Mouse (Mus musculus) stomach, embryonic 15.5 days (tissue): ENCODE results near the gene Cited4. TPM values are rescaled to one million over a fixed set of nuclear protein-coding genes. Genes with fewer than 3 reads are reported as not detected.

Experiments
- ATAC-seq: fragments of 200-750 bp; cut with Nextera tagmentation; 2 replicates; pipeline ENCODE4 v1.8.0; 2017; ENCODE audit warnings: low read depth, moderate number of reproducible peaks, moderate TSS enrichment; ENCODE audit not compliant: insufficient read depth, low FRiP score
- H3K27ac ChIP-seq: fragments of 300-500 bp; sonication (generic); 2 replicates; pipeline ENCODE4 v1.5.1; 2015; ENCODE audit warnings: mild to moderate bottlenecking, inconsistent platforms
- H3K27me3 ChIP-seq: fragments of 300-500 bp; sonication (generic); replicated peaks from 2 replicates; pipeline ENCODE4 v1.6.1; 2015; ENCODE audit warnings: inconsistent platforms
- H3K36me3 ChIP-seq: fragments of 300-500 bp; sonication (generic); 2 replicates; pipeline ENCODE4 v1.6.1; 2015; ENCODE audit warnings: inconsistent platforms
- H3K4me1 ChIP-seq: fragments of 300-500 bp; sonication (generic); 2 replicates; pipeline ENCODE4 v1.6.1; 2015; ENCODE audit warnings: inconsistent platforms
- H3K4me2 ChIP-seq: fragments of 300-500 bp; sonication (generic); 2 replicates; pipeline ENCODE4 v1.6.1; 2015; ENCODE audit warnings: mild to moderate bottlenecking, inconsistent platforms
- H3K4me3 ChIP-seq: fragments of 300-500 bp; sonication (generic); replicated peaks from 2 replicates; pipeline ENCODE4 v1.5.1; 2015; ENCODE audit warnings: inconsistent platforms
- H3K9ac ChIP-seq: fragments of 300-500 bp; sonication (generic); 2 replicates; pipeline ENCODE4 v1.6.1; 2015; ENCODE audit warnings: inconsistent platforms
- H3K9me3 ChIP-seq: fragments of 300-500 bp; sonication (generic); 2 replicates; pipeline ENCODE4 v1.6.1; 2016; ENCODE audit warnings: inconsistent platforms
- WGBS: fragments of 180-500 bp; shearing (Covaris S2); methylation state at CpG from one replicate; pipeline ENCODE4 v1.1.7; 2015; 5-methylcytosine and 5-hydroxymethylcytosine counted together
- polyA plus RNA-seq: library from polyadenylated mRNA; unstranded; fragments of >200 nt; fragmentation: Nextera tagmentation; extraction: Ambion mirVana; gene quantifications from 2 replicates; pipeline ENCODE4 v1.2.1, GENCODE M21; 2015

Cited4 gene
- polyA plus RNA-seq, 1 experiment from 2014 or later: 13.2 TPM

- Histone ChIP-seq H3K4me3 (no peak overlapping the region), H3K27ac (no peak overlapping the region), H3K36me3 (no peaks in the 10 kb centered on the region), H3K4me2 (no peak overlapping the region), H3K4me1 (peaks cover 9% of the 10 kb centered on the region), H3K9ac (no peak overlapping the region), H3K27me3 (peaks cover 6% of the 10 kb centered on the region; the same call in 1 of the 2 replicates), H3K9me3 (no peaks in the 10 kb centered on the region)
- ATAC-seq: no peak
- WGBS: 63% methylated on average over 2 of the region's 2 CpGs
Observed at GRCm38 (mm10) chr4:120664601-120665000, 1.8 kb upstream of the Cited4 start.

- no peaks in the 10 kb centered on the region for H3K9me3 ChIP-seq
- ATAC-seq: peak; percentile 32; the same call in 1 of the 2 replicates
- H3K4me2 ChIP-seq: no peak overlapping the region
- H3K27ac ChIP-seq: no peak overlapping the region
- no peak overlapping the region for H3K9ac ChIP-seq
- WGBS: 42% methylated on average over 4 of the region's 4 CpGs
- peaks cover 6% of the 10 kb centered on the region; the same call in 1 of the 2 replicates for H3K27me3 ChIP-seq
- peaks cover 9% of the 10 kb centered on the region for H3K4me1 ChIP-seq
- H3K36me3 ChIP-seq: no peaks in the 10 kb centered on the region
- no peak overlapping the region for H3K4me3 ChIP-seq
Observed at GRCm38 (mm10) chr4:120665144-120665700, 1.1 kb upstream of the Cited4 start.

- Histone ChIP-seq H3K36me3 (no peaks in the 10 kb centered on the region), H3K27ac (no peak overlapping the region), H3K4me2 (peak overlapping the region; percentile 100; the same call in 1 of the 2 replicates), H3K9ac (no peak overlapping the region), H3K4me1 (peaks cover 9% of the 10 kb centered on the region), H3K27me3 (peaks cover 6% of the 10 kb centered on the region; the same call in 1 of the 2 replicates), H3K4me3 (no peak overlapping the region), H3K9me3 (no peaks in the 10 kb centered on the region)
- no peak for ATAC-seq
- 60% methylated on average over 7 of the region's 7 CpGs for WGBS
Observed at GRCm38 (mm10) chr4:120665782-120666181, 590 bp upstream of the Cited4 start.

- H3K9ac ChIP-seq: peak overlapping the region; percentile 44
- WGBS: under 1% methylated on average over 50 of the region's 50 CpGs
- peak overlapping the region; percentile 57 for H3K4me3 ChIP-seq
- peak overlapping the region; percentile 100 for H3K4me2 ChIP-seq
- H3K4me1 ChIP-seq: peaks cover 9% of the 10 kb centered on the region
- 0 out of 2 replicates have a peak overlapping the region, but pooled peaks have one; percentile 11 for H3K27ac ChIP-seq
- ATAC-seq: peak; percentile 29; the same call in 1 of the 2 replicates
- H3K36me3 ChIP-seq: no peaks in the 10 kb centered on the region
- peaks cover 6% of the 10 kb centered on the region; the same call in 1 of the 2 replicates for H3K27me3 ChIP-seq
- no peaks in the 10 kb centered on the region for H3K9me3 ChIP-seq
Observed at GRCm38 (mm10) chr4:120667045-120667501, 701 bp downstream of the Cited4 start.

- Histone ChIP-seq H3K9me3 (no peaks in the 10 kb centered on the region), H3K27me3 (peaks cover 6% of the 10 kb centered on the region; the same call in 1 of the 2 replicates), H3K36me3 (no peaks in the 10 kb centered on the region), H3K4me3 (peak overlapping the region; percentile 57), H3K4me2 (peak overlapping the region; percentile 100), H3K27ac (no peak overlapping the region), H3K9ac (peak overlapping the region; percentile 44), H3K4me1 (peaks cover 9% of the 10 kb centered on the region)
- ATAC-seq: no peak
- WGBS: 22% methylated on average over 10 of the region's 10 CpGs
Observed at GRCm38 (mm10) chr4:120667555-120667954, 1.2 kb downstream of the Cited4 start.

GRCm38 (mm10) chr4:120668551-120668950 is 2.2 kb downstream of the Cited4 start:
- H3K4me3 ChIP-seq: no peak overlapping the region
- peaks cover 6% of the 10 kb centered on the region; the same call in 1 of the 2 replicates for H3K27me3 ChIP-seq
- peaks cover 9% of the 10 kb centered on the region for H3K4me1 ChIP-seq
- H3K9me3 ChIP-seq: no peaks in the 10 kb centered on the region
- no peak overlapping the region for H3K27ac ChIP-seq
- no peak overlapping the region for H3K9ac ChIP-seq
- no peak overlapping the region for H3K4me2 ChIP-seq
- 86% methylated on average over 4 of the region's 4 CpGs for whole genome bisulfite sequencing
- H3K36me3 ChIP-seq: no peaks in the 10 kb centered on the region
- no peak for ATAC-seq

- Histone ChIP-seq H3K9me3 (no peaks in the 10 kb centered on the region), H3K27me3 (peaks cover 6% of the 10 kb centered on the region; the same call in 1 of the 2 replicates), H3K27ac (no peak overlapping the region), H3K4me2 (no peak overlapping the region), H3K36me3 (no peaks in the 10 kb centered on the region), H3K9ac (no peak overlapping the region), H3K4me1 (peaks cover 9% of the 10 kb centered on the region), H3K4me3 (no peak overlapping the region)
- no peak for ATAC-seq
- 65% methylated on average over 5 of the region's 5 CpGs for WGBS
Observed at GRCm38 (mm10) chr4:120669585-120669984, 3.2 kb downstream of the Cited4 start.

- WGBS: 60% methylated on average over 12 of the region's 12 CpGs
Observed at GRCm38 (mm10) chr4:120671046-120671445, 4.7 kb downstream of the Cited4 start.

GRCm38 (mm10) chr4:120673606-120674005 is 7.2 kb downstream of the Cited4 start:
- Histone ChIP-seq H3K4me2 (no peak overlapping the region), H3K27ac (no peak overlapping the region), H3K4me1 (no peaks in the 10 kb centered on the region), H3K4me3 (no peak overlapping the region), H3K36me3 (no peaks in the 10 kb centered on the region), H3K27me3 (peaks cover 2% of the 10 kb centered on the region; the same call in 1 of the 2 replicates), H3K9ac (no peak overlapping the region), H3K9me3 (no peaks in the 10 kb centered on the region)
- WGBS: 80% methylated on average over 3 of the region's 3 CpGs
- ATAC-seq: no peak

More at GRCm38 (mm10) chr4:120671046-120671445, 4.7 kb downstream of the Cited4 start:
- H3K9ac ChIP-seq: no peak overlapping the region
- H3K27me3 ChIP-seq: peaks cover 6% of the 10 kb centered on the region; the same call in 1 of the 2 replicates
- H3K4me1 ChIP-seq: peaks cover 9% of the 10 kb centered on the region
- no peaks in the 10 kb centered on the region for H3K9me3 ChIP-seq
- H3K4me2 ChIP-seq: no peak overlapping the region
- no peaks in the 10 kb centered on the region for H3K36me3 ChIP-seq
- H3K4me3 ChIP-seq: no peak overlapping the region
- no peak for ATAC-seq
- no peak overlapping the region for H3K27ac ChIP-seq

- H3K4me3 ChIP-seq: no peak overlapping the region
- no peaks in the 10 kb centered on the region for H3K36me3 ChIP-seq
- H3K4me1 ChIP-seq: no peaks in the 10 kb centered on the region
- no peak overlapping the region for H3K4me2 ChIP-seq
- 60% methylated on average over 8 of the region's 8 CpGs for WGBS
- no peaks in the 10 kb centered on the region for H3K27me3 ChIP-seq
- no peak overlapping the region for H3K9ac ChIP-seq
- ATAC-seq: peak; percentile 93
- H3K27ac ChIP-seq: no peak overlapping the region
- H3K9me3 ChIP-seq: no peaks in the 10 kb centered on the region
Observed at GRCm38 (mm10) chr4:120674775-120675451, 8.5 kb downstream of the Cited4 start.

- H3K4me3 ChIP-seq: no peak overlapping the region
- 55% methylated on average over 2 of the region's 2 CpGs for WGBS
- H3K36me3 ChIP-seq: no peaks in the 10 kb centered on the region
- ATAC-seq: peak; percentile 77
- H3K27me3 ChIP-seq: no peaks in the 10 kb centered on the region
- H3K9ac ChIP-seq: no peak overlapping the region
- H3K9me3 ChIP-seq: no peaks in the 10 kb centered on the region
- H3K27ac ChIP-seq: no peak overlapping the region
- no peak overlapping the region for H3K4me2 ChIP-seq
- H3K4me1 ChIP-seq: no peaks in the 10 kb centered on the region
Observed at GRCm38 (mm10) chr4:120675640-120676039, 9.3 kb downstream of the Cited4 start.

- Histone ChIP-seq H3K9me3 (no peaks in the 10 kb centered on the region), H3K4me3 (no peak overlapping the region), H3K9ac (no peak overlapping the region), H3K4me1 (no peaks in the 10 kb centered on the region), H3K27me3 (no peaks in the 10 kb centered on the region), H3K36me3 (no peaks in the 10 kb centered on the region), H3K27ac (no peak overlapping the region), H3K4me2 (no peak overlapping the region)
- WGBS: 50% methylated on average over 7 of the region's 7 CpGs
- no peak for ATAC-seq
Observed at GRCm38 (mm10) chr4:120680953-120681352, 14.6 kb downstream of the Cited4 start.
